Mouse (Mus musculus): ENCODE data around the gene Ppib. TPM values are rescaled to one million over a fixed set of nuclear protein-coding genes. Genes with fewer than 3 reads are reported as not detected.

Gene Ppib
- polyA plus RNA-seq, 1 experiment from 2014 or later = 471 TPM

DNA sequence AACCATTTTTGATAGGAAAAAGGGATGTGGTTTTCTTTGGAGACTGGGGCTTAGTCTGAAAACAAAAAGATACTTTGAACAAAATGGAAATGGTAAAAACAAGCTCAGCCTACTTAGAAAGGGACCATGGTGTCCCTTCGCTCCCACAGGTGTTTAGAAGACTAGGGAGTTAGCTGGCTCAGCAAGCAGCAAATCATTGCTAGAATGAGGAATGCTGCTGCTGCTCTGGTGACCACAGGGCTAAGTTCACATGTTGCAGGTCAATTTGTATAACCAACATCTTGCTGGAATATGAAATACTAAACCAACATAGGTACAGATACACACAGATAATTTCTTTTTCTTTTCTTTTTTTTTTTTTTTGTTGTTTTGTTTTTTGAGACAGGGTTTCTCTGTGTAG lies 49.6 kb downstream of the Ppib start:
- DNase-seq (ENCODE audit: low spot score) = no peak
- H3K36me3 ChIP-seq (replicated peaks) = peaks cover 77% of the 10 kb centered on the region
- 97% methylated on average over 1 of the region's 1 CpGs for WGBS

DNA sequence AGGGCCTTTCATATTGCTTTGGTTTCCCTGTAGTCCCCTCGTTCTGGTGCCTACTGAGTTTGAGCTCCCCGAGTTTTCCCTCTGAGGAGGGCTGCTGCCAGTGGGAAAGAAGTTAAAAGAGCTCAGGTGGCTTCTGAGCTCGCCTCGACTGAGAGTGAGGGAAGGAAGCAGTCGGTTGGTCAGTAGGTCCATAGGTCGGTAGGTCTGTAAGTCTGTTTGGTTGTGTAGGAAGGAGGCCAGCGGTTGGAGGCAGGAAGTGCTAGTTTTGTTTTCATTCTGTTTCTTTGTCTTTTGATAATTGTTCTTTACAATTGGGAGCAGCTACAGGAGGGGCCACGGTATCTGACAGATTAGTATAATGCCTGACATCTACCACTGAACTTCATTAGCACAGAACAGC lies 50.1 kb downstream of the Ppib start:
- Histone ChIP-seq H3K27ac (replicated peaks) (peak overlapping the region; percentile 65; the same call in 1 of the 2 replicates), H3K9me3 (no peaks in the 10 kb centered on the region), H3K4me3 (no peak overlapping the region), H3K27me3 (replicated peaks; ENCODE audit: low read depth, poor library complexity, severe bottlenecking) (no peaks in the 10 kb centered on the region), H3K4me1 (peaks cover 12% of the 10 kb centered on the region), H3K36me3 (replicated peaks) (peaks cover 77% of the 10 kb centered on the region)
- no peak for DNase-seq (ENCODE audit: low spot score)
- WGBS = 53% methylated on average over 8 of the region's 8 CpGs

More for the DNA sequence above, 49.6 kb downstream of the Ppib start:
- no peaks in the 10 kb centered on the region for H3K9me3 ChIP-seq
- H3K4me3 ChIP-seq = no peak overlapping the region
- peaks cover 12% of the 10 kb centered on the region for H3K4me1 ChIP-seq
- no peak overlapping the region for H3K27ac ChIP-seq (replicated peaks)
- H3K27me3 ChIP-seq (replicated peaks; ENCODE audit: low read depth, poor library complexity, severe bottlenecking) = no peaks in the 10 kb centered on the region

DNA sequence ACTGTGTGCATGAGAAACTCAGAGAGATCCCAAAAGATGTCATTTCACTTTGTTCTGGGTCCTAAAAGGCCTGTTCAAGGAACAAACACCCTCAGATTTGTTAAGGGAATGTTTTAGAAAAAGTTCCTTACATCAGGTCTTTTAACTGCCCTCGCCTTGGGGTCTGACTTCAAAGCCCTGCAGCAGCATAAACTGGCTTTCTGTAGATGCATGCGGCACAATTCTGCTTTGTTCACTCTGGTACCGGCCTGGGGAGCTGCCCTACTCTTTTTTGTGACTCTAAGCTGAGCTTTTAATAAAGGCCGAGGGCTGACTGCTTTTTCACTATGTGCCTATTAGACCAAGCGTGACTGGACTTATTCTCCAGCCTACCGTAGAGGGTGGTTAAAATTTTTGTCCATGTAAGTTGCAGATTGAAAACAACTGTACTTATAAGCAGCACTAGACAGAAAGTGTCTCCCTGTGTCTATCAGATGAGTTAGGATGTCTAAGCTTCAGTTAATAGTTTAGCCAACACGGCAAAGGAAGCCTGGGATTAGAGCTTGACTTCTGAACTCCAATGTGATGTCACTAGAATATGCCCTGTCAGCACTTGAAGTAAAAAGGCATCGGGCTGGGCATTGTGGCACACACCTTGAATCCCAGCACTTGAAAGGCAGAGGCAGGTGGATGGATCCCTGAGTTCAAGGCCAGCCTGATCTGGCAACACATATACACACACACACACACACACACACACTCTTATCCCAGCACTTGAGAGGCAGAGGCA lies 50.8 kb downstream of the Ppib start:
- Histone ChIP-seq H3K27ac (replicated peaks) (peak overlapping the region; percentile 65; the same call in 1 of the 2 replicates), H3K36me3 (replicated peaks) (peaks cover 77% of the 10 kb centered on the region), H3K27me3 (replicated peaks; ENCODE audit: low read depth, poor library complexity, severe bottlenecking) (no peaks in the 10 kb centered on the region), H3K9me3 (no peaks in the 10 kb centered on the region), H3K4me3 (no peak overlapping the region), H3K4me1 (peaks cover 12% of the 10 kb centered on the region)
- 44% methylated on average over 8 of the region's 8 CpGs for WGBS
- no peak for DNase-seq (ENCODE audit: low spot score)

GRCm38 (mm10) chr9:66114341-66114740 lies 54.3 kb downstream of the Ppib start:
- H3K36me3 ChIP-seq (replicated peaks) = peaks cover 60% of the 10 kb centered on the region
- no peak overlapping the region for H3K4me3 ChIP-seq
- no peak for DNase-seq (ENCODE audit: low spot score)
- no peak overlapping the region for H3K27ac ChIP-seq (replicated peaks)
- WGBS = 87% methylated on average over 3 of the region's 3 CpGs
- no peaks in the 10 kb centered on the region for H3K9me3 ChIP-seq
- no peaks in the 10 kb centered on the region for H3K27me3 ChIP-seq (replicated peaks; ENCODE audit: low read depth, poor library complexity, severe bottlenecking)
- peaks cover 12% of the 10 kb centered on the region for H3K4me1 ChIP-seq

Other genes starting within 250 kb of the Ppib start
- gene Zfp609, start 232.7 kb upstream of the Ppib start, polyA plus RNA-seq (2016; fragmentation: Nextera tagmentation; extraction: Ambion mirVana) = 6.9 and 7.0 TPM in 2 replicates
- gene Pclaf, start 170.0 kb upstream of the Ppib start, polyA plus RNA-seq (2016; fragmentation: Nextera tagmentation; extraction: Ambion mirVana) = 345 and 346 TPM in 2 replicates
- 31.7 and 34.1 TPM in 2 replicates for gene Trip4, start 151.4 kb upstream of the Ppib start, polyA plus RNA-seq (2016; fragmentation: Nextera tagmentation; extraction: Ambion mirVana)
- 18.7 and 19.4 TPM in 2 replicates for gene Csnk1g1, start 151.3 kb upstream of the Ppib start, polyA plus RNA-seq (2016; fragmentation: Nextera tagmentation; extraction: Ambion mirVana)
- gene Snx22, start 9.5 kb downstream of the Ppib start, polyA plus RNA-seq (2016; fragmentation: Nextera tagmentation; extraction: Ambion mirVana) = 3.6 and 3.7 TPM in 2 replicates
- 124 and 129 TPM in 2 replicates for gene Snx1, start 66.4 kb downstream of the Ppib start, polyA plus RNA-seq (2016; fragmentation: Nextera tagmentation; extraction: Ambion mirVana)
- 159 and 162 TPM in 2 replicates for gene Ciao2a, start 66.4 kb downstream of the Ppib start, polyA plus RNA-seq (2016; fragmentation: Nextera tagmentation; extraction: Ambion mirVana)
- 5.3 and 5.8 TPM in 2 replicates for gene Dapk2, start 98.0 kb downstream of the Ppib start, polyA plus RNA-seq (2016; fragmentation: Nextera tagmentation; extraction: Ambion mirVana)